Mouse (Mus musculus): ENCODE measurements at regions not wholly inside any gene's neighbourhood (a gene's known extent, or its start where the extent isn't known, plus 50 kb on each side); places are given as distances from the start of the nearest gene placed in this dataset.

DNA sequence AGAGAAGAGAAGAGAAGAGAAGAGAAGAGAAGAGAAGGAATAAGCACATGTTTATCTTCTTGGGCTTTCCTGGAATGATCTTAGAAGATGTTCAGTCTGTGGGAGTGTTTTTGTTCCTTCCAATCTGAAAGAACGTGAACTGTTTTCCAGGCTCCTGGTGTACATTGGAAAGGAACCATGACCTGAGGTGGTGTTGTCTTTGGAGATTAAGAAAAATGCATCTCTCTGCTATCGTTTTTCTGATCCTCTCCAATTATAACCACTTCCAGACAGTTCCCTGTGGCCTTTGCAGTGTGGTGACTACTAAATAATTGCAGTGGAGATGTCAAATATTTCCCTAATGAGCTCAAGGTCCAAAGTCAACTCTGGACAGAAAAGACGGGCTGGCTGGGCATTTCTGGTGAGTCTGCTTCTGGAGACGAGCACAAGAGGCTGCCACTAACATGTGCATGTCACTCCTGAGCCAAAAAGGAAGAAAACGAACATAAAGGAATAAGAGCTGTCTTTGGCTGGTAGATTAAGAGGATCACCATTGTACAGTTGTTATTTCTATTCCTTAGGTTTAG is 431.7 kb downstream of the Adgrl2 start:
- no peak for TF ChIP-seq GATA1 (IDR thresholded peaks at IDR 0.05; ENCODE audit: borderline replicate concordance, low read length)
- no peak for TF ChIP-seq FLI1 (IDR thresholded peaks at IDR 0.05; ENCODE audit: low read length)

Data from megakaryocyte, embryonic 14.5 days (primary cell).